Mouse (Mus musculus) layer of hippocampus, postnatal 25 days (tissue): ENCODE results near the gene Sspn. TPM values are rescaled to one million over a fixed set of nuclear protein-coding genes. Genes with fewer than 3 reads are reported as not detected.
A peak's percentile ranks its signal among the peaks of the same experiment; 100 is the strongest.

Experiments
- DNase-seq, 2 experiments: peaks; one replicate each; pipeline ENCODE4 v3.0.0; 2022; ENCODE audit warnings: mixed read lengths in 2 of 2, low spot score in 1 of 2; ENCODE audit errors: extremely low spot score in 1 of 2
- total RNA-seq, 2 experiments: library from RNA; stranded (reverse); gene quantifications; 2 replicates each; pipeline ENCODE4 v1.2.3; 2021

Gene Sspn
- total RNA-seq, 2 experiments from 2014 or later = 4.6 to 5.2 TPM

DNA sequence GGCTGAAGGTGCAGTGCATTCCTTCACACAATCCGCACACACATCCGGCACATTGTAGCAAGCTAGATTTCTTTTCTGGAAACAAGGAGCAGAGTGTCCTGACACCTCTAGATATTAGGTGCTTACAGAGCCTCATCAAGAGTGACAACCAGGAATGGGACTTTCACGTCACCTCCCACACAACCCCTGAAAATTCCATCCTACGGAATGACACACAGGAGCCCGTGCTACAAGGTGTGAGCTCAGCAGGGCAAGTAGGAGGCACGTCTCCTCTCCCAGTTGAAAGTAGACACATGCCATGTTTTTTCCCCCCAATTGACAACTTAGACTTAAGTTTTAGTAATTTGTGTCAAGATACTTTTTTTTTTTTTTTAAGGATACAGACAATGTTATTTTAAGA lies 7.8 kb upstream of the Sspn start:
- DNase-seq = no peak

DNA sequence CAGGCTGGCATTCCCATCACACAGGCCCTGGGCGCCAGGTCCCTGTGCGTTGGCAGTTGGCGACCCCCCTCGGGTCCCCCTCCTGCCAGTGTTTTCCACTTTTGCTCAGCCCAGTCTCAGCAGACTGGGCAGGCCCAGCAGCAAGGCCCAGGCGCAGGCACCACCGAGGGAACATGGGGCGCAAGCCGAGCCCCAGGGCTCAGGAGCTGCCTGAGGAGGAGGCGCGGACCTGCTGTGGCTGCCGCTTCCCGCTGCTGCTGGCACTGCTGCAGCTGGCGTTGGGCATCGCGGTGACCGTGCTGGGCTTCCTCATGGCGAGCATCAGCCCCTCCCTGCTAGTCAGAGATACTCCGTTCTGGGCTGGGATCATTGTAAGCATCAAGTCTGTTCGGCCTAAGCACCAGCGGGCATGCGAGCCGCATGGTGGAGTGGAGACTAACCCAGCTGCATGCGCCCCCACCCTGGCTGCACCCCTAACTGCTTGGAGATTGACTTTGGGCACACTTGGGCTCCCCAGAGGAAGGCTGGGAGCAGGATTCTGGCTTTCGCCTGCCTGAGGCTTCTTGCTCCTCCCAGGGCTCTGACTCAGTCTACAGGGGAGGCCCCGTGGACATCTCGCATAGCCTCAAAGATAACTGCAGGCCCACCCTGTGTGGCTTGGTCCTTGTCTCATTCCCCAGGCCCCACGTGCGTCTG lies 2.7 kb downstream of the Sspn start:
- DNase-seq = peak; percentile 55 to 62

DNA sequence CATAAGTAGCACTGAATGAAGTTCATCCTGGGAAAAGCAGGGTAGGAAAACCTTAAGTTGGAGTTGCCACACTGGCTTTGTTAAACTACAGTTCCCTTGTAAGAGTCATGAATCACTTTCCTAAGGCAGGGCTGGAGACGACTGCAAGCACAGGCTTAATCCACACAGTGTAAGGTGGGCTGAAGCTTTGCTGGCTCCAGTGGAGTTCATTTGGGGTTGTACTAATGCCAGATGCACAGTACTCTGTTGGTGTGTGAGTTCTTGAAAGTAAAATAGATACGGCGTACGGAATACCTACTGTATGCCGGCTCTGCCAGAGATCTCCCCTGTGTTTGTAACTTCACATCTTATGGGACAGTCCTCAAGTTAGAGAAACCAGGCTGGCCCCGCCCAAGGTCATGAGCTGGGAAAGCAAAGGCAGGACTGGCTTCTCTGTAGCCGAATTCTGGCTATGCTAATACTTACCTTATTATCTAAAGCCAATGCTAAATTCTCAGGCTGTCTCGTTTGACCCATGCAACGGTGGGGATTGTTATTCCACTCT lies 3.3 kb downstream of the Sspn start:
- no peak for DNase-seq

DNA sequence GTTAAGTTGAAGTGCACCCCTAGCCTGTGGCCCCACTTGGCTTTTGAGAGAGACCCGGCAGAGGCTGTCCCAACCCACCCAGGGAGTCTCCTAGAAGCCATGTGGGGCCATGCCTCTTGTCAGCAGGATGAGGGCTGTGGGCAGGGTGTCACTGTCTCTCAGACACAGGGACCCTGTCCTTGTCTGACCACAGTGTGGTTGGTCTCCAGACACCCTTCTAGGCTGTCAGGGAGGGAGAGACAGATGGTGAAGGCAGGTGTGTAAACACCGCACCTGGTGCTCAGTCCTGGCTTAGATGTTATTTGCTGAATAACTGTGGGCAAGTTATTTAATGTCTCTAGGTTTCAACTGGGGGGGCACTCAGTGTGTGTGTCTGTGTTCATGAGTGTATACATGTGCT lies 4.5 kb downstream of the Sspn start:
- DNase-seq = no peak

DNA sequence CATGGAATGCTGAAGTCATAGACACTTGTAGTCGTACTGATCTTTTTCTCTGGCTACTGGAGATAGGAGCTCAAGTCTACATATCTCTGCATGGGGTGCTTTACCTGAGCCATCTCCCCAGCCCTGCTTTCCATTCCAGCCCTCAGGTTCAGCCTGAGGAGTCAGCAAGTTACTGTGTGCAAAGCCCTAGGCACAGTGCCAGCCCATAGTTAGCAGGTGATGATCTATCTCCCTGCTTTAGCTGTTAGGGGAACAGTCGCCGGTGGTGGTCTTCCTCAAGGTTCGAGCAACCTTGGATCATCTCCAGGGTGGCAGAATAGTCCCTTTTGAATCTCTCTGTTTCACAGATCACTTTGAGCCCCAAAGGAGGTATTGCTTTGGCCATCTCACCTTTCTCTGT lies 5.1 kb downstream of the Sspn start:
- DNase-seq = no peak

DNA sequence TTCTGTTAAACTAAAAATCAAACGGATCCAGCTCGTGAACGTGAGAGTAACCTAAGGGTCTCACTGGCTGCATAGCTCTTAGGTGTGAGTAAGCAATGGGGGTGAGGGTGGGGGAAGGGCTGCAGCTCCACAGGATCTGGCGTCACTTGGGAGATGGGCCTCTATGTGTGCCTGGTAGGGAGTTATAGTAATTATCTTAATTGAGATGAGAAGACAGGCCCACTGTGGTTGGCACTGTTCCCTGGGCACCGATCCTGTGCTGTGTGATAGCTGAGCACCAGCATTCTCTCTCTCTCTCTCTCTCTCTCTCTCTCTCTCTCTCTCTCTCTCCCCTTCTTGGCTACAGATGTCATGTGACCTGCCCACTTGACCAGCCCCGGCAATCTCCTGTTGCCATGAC lies 9.4 kb downstream of the Sspn start:
- DNase-seq = no peak

DNA sequence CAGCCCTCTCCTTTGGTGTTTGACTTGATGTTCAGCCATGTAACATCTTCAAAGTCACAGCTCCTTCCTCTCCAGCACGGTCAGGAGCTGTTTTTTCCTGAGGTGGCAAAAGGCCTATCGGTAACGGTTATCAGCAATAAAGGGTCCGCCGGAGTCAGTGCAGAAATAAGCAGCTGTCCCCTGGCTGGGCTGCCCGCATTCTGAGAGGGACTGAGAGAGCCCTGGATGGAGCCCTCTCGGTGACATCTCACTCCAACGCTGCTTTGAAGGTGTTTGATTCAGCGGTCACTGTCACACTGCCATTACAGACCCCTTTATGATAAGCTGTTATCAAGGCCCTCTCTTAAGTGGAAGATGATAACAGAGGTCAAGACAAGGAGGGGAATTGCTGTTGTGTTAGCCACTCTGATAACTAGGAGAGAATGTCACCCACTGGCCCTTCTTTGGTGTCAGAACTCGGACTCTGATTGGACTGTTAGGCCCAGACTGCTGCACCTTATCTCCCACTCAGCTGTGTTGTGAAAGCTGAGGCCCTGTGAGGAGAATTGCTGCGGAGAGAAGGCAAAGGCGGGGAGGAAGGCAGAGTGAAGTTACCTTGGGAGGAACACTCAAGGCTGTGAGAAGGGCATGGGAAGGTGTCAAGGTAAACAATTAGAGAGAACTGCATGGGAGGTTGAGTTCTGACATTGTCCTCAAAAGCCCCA lies 11.0 kb downstream of the Sspn start:
- no peak for DNase-seq

DNA sequence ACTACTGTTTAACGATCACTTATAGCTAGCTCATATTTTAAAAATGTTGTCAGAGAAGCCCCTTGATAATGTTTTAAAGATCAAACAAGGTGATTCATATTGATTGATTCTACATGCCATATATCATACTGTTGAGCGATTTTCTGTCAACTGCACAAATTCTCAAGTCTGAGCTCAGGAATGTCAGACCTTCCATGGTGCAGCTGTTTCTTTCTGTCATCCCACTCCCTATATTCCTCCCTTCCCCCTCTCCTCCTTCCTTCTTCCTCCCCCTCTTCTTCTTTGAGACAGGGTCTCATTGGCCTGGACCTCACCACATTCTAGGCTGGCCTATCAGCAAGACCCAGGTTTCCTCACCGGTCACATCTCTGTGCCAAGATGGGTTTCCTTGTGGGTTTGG lies 12.0 kb downstream of the Sspn start:
- DNase-seq = no peak

DNA sequence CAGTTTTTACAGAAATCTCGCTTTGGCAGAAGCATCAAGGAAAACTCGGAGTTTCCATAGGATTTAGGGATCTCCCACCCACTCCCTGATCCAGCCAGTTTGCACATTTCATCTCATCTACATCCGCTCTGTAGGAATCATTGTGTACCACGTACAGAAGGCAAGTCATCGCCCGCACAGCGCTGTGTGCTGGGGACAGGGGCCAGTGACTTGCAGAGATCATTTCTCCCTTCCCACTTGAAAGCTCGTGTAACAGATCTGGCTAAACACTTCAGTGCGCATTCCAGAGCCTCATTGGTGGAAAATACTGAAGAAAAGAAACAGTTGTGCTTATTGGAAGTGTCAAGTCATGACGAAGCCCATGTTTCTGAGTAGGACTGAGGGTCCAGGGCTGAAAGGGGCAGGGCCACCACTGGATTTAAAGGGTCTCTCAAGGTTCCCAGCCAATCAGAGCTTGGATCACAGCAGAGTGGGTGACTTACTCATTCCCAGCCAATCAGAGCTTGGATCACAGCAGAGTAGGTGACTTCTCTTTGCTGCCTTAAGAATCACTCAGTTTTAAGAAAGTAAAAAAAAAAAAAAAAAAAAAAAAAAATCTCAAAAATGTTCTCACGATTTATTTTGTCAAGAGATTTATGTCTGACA lies 14.4 kb downstream of the Sspn start:
- no peak for DNase-seq

DNA sequence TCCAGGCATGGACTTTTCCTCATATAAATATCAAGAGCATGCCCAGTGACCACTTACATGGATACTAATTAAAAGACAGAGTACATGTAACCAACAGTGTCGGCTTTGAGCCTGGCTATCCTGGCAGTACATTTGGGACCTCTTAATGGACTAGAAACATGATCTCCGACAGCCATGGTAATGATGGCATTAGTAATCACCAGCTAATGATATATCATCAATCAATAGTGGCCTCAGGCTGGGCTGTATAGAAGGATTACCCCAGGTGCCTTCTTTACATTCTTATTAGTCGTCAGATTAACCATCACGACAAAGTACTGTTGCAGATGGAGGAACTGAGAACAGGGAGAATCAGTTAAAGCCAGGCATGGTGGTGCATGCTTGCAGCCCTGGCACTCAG lies 17.6 kb downstream of the Sspn start:
- no peak for DNase-seq

DNA sequence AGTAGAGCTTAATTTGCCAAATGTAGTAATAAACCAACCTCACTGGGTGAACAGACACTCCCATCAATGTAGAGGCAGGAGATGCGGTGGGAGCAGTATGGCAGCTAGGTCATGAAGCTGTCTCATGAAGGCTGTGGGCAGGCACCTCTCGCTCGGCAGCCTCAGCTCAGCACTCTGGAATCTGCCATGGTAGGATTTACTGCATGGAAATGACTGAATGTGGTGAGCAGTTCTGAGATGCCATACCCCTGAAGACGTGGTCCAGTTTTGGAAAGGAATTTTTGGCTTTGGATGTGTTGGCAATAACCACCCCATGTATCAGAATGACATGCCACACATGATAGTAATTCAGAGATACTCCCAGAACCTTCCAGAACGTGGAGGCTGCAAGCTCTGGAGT lies 19.2 kb downstream of the Sspn start:
- DNase-seq = no peak

DNA sequence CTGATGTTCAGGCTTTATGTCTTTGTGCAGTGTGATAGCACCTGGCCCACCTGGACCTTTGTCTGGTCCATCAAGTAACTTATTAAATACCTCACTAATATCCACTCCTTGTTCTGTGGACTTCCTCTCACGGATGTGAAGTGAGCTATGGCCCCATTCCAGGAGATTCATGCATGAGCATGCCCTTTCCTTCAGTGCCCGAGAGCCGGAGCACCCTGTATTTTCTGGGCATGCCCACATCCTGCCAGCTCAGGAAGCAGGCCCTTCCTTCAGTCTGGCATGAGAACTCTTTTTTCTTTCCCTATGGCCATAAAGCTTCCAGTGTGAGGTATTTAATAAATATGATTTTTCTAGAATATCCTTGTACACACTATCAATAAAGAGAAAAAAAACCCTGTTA lies 21.2 kb downstream of the Sspn start:
- no peak for DNase-seq

DNA sequence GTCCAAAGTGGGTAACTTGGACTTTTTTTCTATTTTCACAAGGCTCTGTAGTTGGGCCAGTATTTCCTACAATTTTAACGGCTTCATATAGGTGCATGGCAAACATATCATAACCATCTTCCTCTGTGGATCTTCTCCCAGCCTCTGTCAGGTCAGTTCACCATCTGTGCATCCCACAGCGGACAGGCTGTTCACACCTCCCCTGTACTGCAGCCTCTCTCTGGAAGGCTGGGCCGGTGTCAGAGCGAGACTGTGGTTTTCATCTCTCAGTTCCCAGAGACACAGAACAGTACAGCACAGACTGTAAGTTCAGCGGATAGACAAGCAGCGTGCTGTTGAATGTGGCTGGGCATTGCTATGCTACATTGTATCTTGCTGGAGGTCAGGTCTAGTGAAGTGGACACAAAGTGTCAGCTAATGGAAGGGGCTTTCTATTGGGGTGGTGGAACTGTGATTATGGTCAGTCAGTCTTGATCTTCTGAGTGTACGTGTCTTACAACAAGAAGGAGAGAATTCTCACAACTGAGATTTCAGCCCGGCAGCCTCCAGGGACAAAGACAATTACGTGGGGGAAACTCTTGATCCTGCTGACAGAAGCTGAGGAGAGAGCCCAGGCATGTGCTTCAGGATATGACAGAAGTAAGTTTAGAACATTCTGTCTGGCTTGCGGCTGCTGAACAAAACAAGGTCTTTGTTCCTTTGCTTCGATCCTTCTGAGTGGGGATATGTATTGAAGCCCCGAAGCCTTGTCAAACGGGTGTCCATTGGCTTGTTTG lies 21.9 kb downstream of the Sspn start:
- no peak for DNase-seq

DNA sequence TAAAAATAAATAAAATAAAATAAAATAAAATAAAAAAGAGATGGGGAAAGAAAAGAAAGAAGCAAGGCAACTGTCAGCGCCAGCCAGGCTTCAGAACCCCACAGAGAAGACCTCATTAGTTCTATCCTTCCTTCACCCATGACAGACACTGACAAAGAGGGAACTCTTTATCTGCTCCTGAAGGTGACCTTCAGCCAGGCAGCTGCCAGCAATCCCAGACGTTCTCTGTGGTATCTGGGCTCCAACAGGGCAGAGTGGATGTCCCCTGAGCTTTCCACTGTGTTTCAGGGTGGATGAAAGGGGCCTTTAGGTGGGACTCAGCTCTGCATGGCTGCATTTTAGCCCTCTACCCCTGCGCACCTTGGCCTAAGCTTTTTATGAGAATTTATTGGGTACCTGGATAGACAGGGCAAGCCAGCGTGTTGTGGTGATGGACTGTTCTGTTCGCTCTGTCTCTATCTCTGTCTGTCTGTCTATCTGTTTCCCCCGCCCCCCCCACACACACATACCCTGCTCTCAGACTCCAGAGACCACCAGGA lies 26.1 kb downstream of the Sspn start:
- DNase-seq = no peak

DNA sequence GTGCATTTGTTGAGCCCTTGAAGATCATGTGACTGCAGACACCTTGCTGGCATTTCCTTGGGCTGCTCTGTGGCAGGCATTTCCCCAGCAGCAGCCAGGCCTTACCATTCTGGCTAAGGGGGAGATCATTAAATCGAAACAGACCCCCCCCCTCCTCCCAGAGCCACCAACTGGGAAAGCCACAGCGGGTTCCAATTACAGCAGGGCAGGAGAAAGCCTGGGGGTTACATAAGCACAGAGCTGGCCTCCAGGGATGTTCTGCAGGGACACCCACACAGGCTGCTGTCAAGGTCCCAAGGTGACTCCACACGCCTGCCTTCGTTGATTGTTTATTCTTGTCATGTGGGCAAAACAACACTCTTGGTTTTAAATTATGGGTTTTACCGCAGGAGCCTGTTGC lies 26.6 kb downstream of the Sspn start:
- DNase-seq = no peak

DNA sequence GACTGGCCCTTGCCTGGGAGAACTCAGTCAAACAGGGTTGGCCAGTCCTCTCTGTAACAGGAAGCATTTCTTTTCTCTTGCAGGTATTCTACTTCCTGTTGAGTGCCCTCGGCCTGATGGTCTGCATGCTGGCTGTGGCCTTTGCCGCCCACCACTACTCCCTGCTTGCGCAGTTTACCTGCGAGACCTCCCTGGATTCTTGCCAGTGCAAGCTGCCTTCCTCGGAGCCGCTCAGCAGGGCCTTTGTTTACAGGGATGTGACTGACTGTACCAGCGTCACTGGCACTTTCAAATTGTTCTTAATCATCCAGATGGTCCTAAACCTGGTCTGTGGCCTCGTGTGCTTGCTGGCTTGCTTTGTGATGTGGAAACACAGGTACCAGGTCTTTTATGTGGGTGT lies 29.6 kb downstream of the Sspn start:
- no peak for DNase-seq

DNA sequence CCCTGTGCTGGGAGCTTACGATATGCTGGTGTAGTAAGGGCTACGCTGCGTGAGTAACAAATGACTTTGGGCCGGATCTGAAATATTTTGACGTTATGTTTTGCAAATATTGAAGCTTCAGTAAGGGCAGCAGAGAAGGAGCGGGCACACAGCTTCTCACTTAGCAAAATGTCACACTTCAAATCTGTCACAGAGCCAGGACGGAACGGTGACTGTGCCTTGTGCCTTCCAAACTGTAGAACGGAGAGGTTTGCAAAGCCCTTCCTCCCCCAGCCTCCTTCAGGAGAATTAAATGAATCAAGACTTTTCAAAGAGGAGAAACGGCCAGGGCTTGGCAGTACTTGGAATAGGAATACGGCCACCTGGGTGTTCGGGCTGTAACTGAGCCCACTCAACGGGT lies 32.5 kb downstream of the Sspn start:
- no peak for DNase-seq

DNA sequence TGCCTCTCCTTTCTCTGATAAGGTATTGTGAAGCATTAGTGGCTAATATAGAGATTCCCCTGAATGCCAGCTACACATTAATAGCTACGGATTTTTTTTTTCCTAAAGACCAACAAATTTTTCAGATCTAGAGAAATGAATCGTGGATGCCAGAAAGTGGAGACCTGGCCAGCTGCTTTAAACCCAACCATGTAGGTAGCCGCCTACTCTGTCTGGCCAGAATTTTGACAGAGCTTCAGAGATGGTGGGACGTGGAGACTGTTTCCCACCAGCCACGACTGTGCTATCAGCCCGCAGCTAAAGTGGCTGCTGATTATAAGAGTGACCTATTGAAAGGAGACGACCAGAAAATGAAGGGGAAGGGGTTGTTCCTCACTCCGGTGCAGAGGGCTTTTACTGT lies 36.3 kb downstream of the Sspn start:
- no peak for DNase-seq

DNA sequence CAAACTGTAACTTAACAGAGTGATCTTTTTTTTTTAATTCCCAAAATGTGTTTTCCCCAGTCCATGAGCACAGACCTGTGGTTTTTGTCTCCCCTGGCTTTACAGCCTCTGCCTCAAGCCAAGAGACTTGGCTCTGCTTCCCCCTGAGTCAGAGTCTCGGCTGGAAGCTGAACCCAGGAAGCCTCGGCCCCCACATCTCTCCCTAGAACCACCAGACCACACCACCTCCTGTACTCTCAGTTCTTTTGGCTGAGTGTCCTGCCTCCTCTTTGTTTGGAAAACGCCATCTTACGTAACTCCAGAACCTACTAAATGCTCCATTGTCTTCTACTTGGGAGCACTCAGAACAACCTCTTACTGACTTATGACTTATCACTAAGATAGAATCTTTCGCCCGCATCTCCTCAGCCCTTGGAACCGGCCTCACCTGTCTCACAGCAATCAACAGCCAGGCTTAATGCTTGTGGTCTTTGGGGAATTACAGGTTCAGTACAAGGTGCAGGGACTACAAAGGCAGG lies 36.9 kb downstream of the Sspn start:
- DNase-seq = no peak

DNA sequence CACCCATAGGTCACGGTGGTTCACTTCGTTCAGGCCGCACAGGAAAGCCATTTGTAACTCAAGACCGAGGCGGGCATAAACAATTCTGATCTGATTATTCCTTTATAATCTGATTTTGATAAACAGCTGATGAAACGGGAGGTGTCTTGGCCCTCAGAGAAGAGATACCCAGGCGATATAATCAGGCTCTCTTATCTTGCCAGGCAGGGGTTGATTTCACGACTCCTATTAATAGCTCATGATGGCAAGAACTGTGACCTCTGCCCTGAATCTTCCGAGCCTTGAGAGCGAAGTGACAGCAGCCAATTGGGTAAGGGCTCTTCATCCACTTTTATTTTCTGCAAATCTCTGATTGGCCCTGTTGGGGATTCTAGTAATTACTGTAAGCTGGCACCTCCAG lies 37.4 kb downstream of the Sspn start:
- no peak for DNase-seq
